Mouse (Mus musculus): ENCODE data around the gene Stambpl1.

DNA sequence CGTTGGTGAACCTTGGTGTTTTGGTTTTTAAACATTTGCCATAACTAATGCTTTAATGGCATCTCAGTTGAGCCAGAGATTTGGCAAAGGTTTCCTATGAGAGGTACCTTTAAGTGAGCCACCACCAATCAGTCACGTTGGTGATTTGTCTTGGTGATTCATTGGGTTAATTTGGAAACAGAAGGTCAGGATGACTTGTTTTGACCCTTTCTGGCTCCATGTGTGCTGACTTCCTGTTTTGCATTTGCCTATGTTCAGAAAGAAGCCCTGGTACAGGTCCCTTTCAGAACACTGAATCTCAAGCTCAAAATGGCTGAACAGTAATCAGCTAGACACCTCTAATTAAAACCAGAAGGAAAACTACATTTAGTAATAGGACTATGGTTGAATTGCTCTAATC is 7.5 kb downstream of the Stambpl1 start:
- TF ChIP-seq CHD2 (IDR thresholded peaks at IDR 0.05; ENCODE audit: low read depth, low read length) (no peak), MAFK (IDR thresholded peaks at IDR 0.05; ENCODE audit: insufficient read depth, low read depth, low read length) (no peak), ZNF384 (IDR thresholded peaks at IDR 0.05; ENCODE audit: low read depth, low read length) (no peak)

Measured in ES-E14 (cell line).